Mouse (Mus musculus): ENCODE results near the gene Hdc. TPM values are rescaled to one million over a fixed set of nuclear protein-coding genes. Genes with fewer than 3 reads are reported as not detected.

The Hdc gene
- 1.8 and 1.9 TPM in 2 replicates for polyA plus RNA-seq (2012; ENCODE audit: low replicate concordance)

GRCm38 (mm10) chr2:126619249-126619704 is at the start of gene Hdc:
Gene Hdc (minus strand): TSS chr2:126619299.

DNA sequence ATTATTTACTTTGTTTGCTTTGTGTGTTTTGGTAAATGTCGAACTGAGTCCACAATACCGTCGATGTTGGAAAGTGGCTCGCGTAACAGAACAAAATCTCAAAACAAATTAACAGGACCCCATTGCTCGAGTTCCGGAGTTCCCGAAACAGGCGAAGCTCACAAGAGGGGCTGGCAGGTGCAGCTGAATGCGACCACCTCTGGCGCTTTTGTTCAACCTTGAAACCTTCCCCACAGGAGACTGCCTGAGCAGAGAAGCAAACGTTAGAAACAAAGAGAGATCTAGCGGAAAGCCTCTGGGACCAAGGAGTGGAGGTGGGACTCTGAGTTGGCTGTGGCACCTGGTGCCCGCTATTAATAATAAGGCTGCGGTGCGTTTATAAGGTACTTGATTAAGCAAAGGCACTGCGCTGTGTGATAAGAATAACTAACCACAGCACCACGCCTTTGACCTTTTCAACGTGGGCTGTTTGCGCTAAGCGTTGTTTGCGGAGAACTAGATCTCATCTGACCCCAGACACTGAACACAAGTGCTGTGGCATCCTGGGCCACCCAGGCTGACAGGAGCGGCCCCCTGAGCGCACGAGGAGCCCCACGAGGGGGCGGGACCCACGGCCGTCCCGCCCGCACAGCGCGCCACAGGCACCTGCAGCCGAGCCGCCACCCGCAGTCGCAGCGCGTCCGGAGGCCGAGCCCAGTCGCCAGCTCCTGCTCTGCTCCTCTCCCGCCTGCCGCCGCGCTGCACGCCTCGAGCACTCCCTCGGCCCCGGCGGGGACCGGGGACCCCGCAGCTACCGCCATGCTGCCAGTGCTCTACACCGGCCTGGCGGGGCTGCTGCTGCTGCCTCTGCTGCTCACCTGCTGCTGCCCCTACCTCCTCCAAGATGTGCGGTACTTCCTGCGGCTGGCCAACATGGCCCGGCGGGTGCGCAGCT is 66.5 kb downstream of the Hdc start, which contains the start of gene Slc27a2:
Gene Slc27a2, plus strand, starts transcription at position 51 of the 934 bp plus-strand sequence.

Other genes with a start within 250 kb of the Hdc start
- 0.11 TPM in 1 of 2 replicates, not detected in the other for gene Atp8b4, start 118.6 kb downstream of the Hdc start, polyA plus RNA-seq (2012; ENCODE audit: low replicate concordance)
- 0.08 TPM in 1 of 2 replicates, not detected in the other for gene Slc27a2, start 66.9 kb downstream of the Hdc start, polyA plus RNA-seq (2012; ENCODE audit: low replicate concordance)
- 3.5 and 4.8 TPM in 2 replicates for gene Gabpb1, start 57.0 kb upstream of the Hdc start, polyA plus RNA-seq (2012; ENCODE audit: low replicate concordance)
- 7.3 and 12.6 TPM in 2 replicates for gene Usp8, start 88.0 kb upstream of the Hdc start, polyA plus RNA-seq (2012; ENCODE audit: low replicate concordance)
- gene Usp50, start 164.2 kb upstream of the Hdc start, polyA plus RNA-seq (2012; ENCODE audit: low replicate concordance): 0.14 TPM in 1 of 2 replicates, not detected in the other